Comparison of ENCODE assay signal across 8 mouse cellular contexts in the genomic region with DNA sequence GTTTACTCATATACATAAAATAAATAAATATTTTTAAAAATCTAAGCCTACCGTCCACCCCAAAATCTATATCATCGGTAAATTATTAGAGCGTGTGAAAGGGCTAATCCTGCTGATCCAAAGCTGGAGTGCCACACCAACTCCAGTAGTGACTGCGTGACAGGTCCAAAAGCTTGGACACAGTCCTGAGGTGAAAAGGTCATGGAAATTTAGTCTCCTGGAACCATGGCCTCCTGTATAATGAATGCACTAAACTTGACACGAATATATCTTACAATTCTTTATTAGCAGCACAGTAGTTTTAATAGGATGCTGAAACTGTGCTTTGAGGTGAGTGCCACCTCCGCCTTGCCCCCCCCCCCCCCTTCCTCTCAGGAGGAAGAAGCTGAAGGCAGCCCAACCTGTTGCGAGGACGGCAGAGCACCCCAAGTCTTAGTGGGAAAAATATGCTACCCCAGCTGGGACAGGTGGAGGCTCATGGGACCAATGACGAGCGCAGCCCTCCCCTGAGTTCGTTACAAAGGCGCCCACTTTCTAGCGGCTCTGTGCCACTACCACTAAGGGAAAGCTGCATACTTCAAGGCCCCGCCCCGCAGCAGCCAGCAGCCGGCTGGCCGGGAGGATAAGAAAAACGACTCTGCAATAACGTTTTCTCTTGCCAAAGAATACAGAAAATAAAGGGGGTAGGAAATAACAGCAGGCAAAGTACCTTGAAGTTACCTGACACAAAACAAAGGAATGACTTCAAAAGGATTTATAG. TPM values are rescaled to one million over a fixed set of nuclear protein-coding genes. Genes with fewer than 3 reads are reported as not detected.
A peak's percentile ranks its signal among the peaks of the same experiment; 100 is the strongest.
DNase-seq lines count a peak whose midpoint lies in the region; ATAC-seq and TF ChIP-seq lines count a peak whose summit lies in the region.

No protein-coding gene starts in this region.

- H3K27ac ChIP-seq in thymus, adult 2 months (ENCODE audit: control insufficient read depth, insufficient read depth, low read length), result no peak overlapping the region

- TF ChIP-seq CTCF in brain, embryonic 14.5 days (IDR thresholded peaks at IDR 0.05; ENCODE audit: borderline replicate concordance, extremely low read depth, insufficient read depth, insufficient read length), result no peak
- no peak for TF ChIP-seq CTCF in thymus, adult 2 months (IDR thresholded peaks at IDR 0.05; ENCODE audit: borderline replicate concordance, control insufficient read depth, extremely low read depth, insufficient read depth, low read length, poor library complexity)

- TF ChIP-seq POLR2A in brain, embryonic 14.5 days (IDR thresholded peaks at IDR 0.05; ENCODE audit: borderline replicate concordance, extremely low read depth, insufficient read depth, insufficient read length, poor library complexity, severe bottlenecking), result no peak
- TF ChIP-seq POLR2A in thymus, adult 2 months (IDR thresholded peaks at IDR 0.05; ENCODE audit: control insufficient read depth, extremely low read depth, insufficient read depth, low read length, poor library complexity), result no peak

- no peak overlapping the region for H3K4me3 ChIP-seq in thymus, adult 2 months (ENCODE audit: control insufficient read depth, insufficient read depth, low read length)

- no peaks in the 10 kb centered on the region for H3K36me3 ChIP-seq in thymus, adult 2 months (ENCODE audit: control insufficient read depth, insufficient read depth, low read length)

- H3K4me1 ChIP-seq in thymus, adult 2 months (replicated peaks; ENCODE audit: control insufficient read depth, insufficient read depth, low read length), result no peaks in the 10 kb centered on the region

- 26% methylated on average over 19 of the region's 19 CpGs for WGBS in thymus, adult 2 months

- no peaks in the 10 kb centered on the region for H3K27me3 ChIP-seq in thymus, adult 2 months (ENCODE audit: control insufficient read depth, insufficient read depth, low read length)

- peak; percentile 3 for DNase-seq in 3134 (ENCODE audit: extremely low read depth, insufficient read length, low spot score)
- peak; percentile 61 for DNase-seq in brain, embryonic 14.5 days (ENCODE audit: low read depth)
- DNase-seq in kidney, postnatal 25 days, result peak; percentile 60 to 74
- peak; percentile 20 for DNase-seq in thymus, adult 2 months
- no peak for DNase-seq in left cerebral cortex, adult 11 months (ENCODE audit: low spot score)
- no peak for DNase-seq in layer of hippocampus, postnatal 10 days (ENCODE audit: low spot score in 2 of 2)

- peak; percentile 48; the same call in 1 of the 2 replicates for ATAC-seq in granulocyte monocyte progenitor cell, adult 5-6 weeks (replicated peaks; ENCODE audit: poor library complexity, severe bottlenecking)
- ATAC-seq in megakaryocyte, adult 5-6 weeks (ENCODE audit: poor library complexity, severe bottlenecking), result peak; percentile 45

RNA-seq across cellular contexts. Expression of gene Acnat1, which starts 4.6 kb away (rescaled TPM):
- polyA plus RNA-seq in brain, embryonic 14.5 days (2012; rRNA removed), result 0.23 TPM in 1 of 2 replicates, not detected in the other
- total RNA-seq in granulocyte monocyte progenitor cell, adult 5-6 weeks (2014; fragmentation: Nextera tagmentation), result not detected in 2 replicates
- not detected in 2 replicates for total RNA-seq in granulocyte monocyte progenitor cell, adult 5-6 weeks (2017)
- total RNA-seq in megakaryocyte, adult 5-6 weeks (2015), result not detected in 2 replicates
- total RNA-seq in megakaryocyte, adult 5-6 weeks (2017), result 0.18 TPM in 1 of 2 replicates, not detected in the other
- 0.19 TPM in 1 of 2 replicates, not detected in the other for polyA plus RNA-seq in thymus, adult 2 months (2012; rRNA removed)
- 1 to 10 TPM in 1 of 2 experiments, under 1 TPM in 1; 0.57 to 1.1 TPM for total RNA-seq in layer of hippocampus, postnatal 10 days (2021)

RNA-seq across cellular contexts. Expression of gene Baat, which starts 28.1 kb away (rescaled TPM):
- polyA plus RNA-seq in brain, embryonic 14.5 days (2012; rRNA removed), result 0.08 and 0.12 TPM in 2 replicates
- total RNA-seq in granulocyte monocyte progenitor cell, adult 5-6 weeks (2014; fragmentation: Nextera tagmentation), result not detected in 2 replicates
- total RNA-seq in granulocyte monocyte progenitor cell, adult 5-6 weeks (2017), result not detected in 2 replicates
- 0.14 TPM in 1 of 2 replicates, not detected in the other for total RNA-seq in megakaryocyte, adult 5-6 weeks (2015)
- total RNA-seq in megakaryocyte, adult 5-6 weeks (2017), result not detected in 2 replicates
- polyA plus RNA-seq in thymus, adult 2 months (2012; rRNA removed), result 0.14 TPM in 1 of 2 replicates, not detected in the other
- total RNA-seq in layer of hippocampus, postnatal 10 days (2021), result under 1 TPM; 0.18 to 0.27 TPM

RNA-seq across cellular contexts. Expression of gene Mrpl50, which starts 42.6 kb away (rescaled TPM):
- polyA plus RNA-seq in brain, embryonic 14.5 days (2012; rRNA removed), result 17.6 and 24.3 TPM in 2 replicates
- total RNA-seq in granulocyte monocyte progenitor cell, adult 5-6 weeks (2014; fragmentation: Nextera tagmentation), result 34.6 and 40.5 TPM in 2 replicates
- 38.7 and 39.9 TPM in 2 replicates for total RNA-seq in granulocyte monocyte progenitor cell, adult 5-6 weeks (2017)
- total RNA-seq in megakaryocyte, adult 5-6 weeks (2015), result 17.6 and 21.9 TPM in 2 replicates
- total RNA-seq in megakaryocyte, adult 5-6 weeks (2017), result 13.4 and 17.7 TPM in 2 replicates
- 3.7 and 4.2 TPM in 2 replicates for polyA plus RNA-seq in thymus, adult 2 months (2012; rRNA removed)
- 10 to 100 TPM; 33.5 to 35.6 TPM for total RNA-seq in layer of hippocampus, postnatal 10 days (2021)

RNA-seq across cellular contexts. Expression of gene Zfp189, which starts 42.7 kb away (rescaled TPM):
- 5.8 and 7.2 TPM in 2 replicates for polyA plus RNA-seq in brain, embryonic 14.5 days (2012; rRNA removed)
- total RNA-seq in granulocyte monocyte progenitor cell, adult 5-6 weeks (2014; fragmentation: Nextera tagmentation), result 1.9 and 2.8 TPM in 2 replicates
- total RNA-seq in granulocyte monocyte progenitor cell, adult 5-6 weeks (2017), result 6.2 and 6.7 TPM in 2 replicates
- 2.1 and 2.3 TPM in 2 replicates for total RNA-seq in megakaryocyte, adult 5-6 weeks (2015)
- 2.6 and 3.3 TPM in 2 replicates for total RNA-seq in megakaryocyte, adult 5-6 weeks (2017)
- 1.7 and 1.9 TPM in 2 replicates for polyA plus RNA-seq in thymus, adult 2 months (2012; rRNA removed)
- 10 to 100 TPM; 16.7 to 18.3 TPM for total RNA-seq in layer of hippocampus, postnatal 10 days (2021)

Comparison
In these comparisons a context has a peak if more than half of its experiments do, and no peak if none do; other contexts are left out.
1. DNase-seq: peak in 3134 (single experiment), brain, embryonic 14.5 days (single experiment), kidney, postnatal 25 days (2 of 2) and thymus, adult 2 months (single experiment); none in left cerebral cortex, adult 11 months (single experiment) and layer of hippocampus, postnatal 10 days (0 of 2).